Comparison of ENCODE assay signal across 10 mouse cellular contexts in the genomic region with DNA sequence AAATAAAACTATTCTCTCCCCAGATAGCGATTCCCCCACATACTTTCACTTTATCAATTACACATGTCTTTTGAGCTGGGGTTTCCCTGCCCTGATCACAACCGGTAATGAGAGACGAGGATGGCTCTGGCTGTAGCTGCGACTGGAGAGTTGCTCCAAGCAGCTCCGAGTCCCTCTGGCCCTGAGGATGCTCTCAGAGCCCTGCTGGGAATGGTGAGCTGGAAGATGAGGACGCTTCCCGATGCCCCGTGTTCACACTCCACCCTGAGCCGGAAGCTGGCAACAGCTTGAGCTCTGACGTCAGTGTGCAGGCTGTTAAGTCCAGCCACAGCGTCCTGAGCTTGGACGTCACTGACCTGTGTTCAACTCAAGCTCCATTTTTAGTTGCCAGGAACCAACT.
DNase-seq lines count a peak whose midpoint lies in the region; ATAC-seq lines count a peak whose summit lies in the region.
"Had no signal": no experiment of that assay in that cellular context is flagged by ENCODE, and none has a peak within 500 bp of the region (broad histone marks: within the 10 kb centered on the region; RNA-seq: fewer than 3 reads in every experiment).

No protein-coding gene starts in this region.

- H3K27me3 ChIP-seq in heart, embryonic 13.5 days (replicated peaks) = no peaks in the 10 kb centered on the region

- peak overlapping the region; percentile 49 for H3K4me2 ChIP-seq in heart, embryonic 13.5 days

- 31% methylated on average over 12 of the region's 12 CpGs for WGBS in heart, embryonic 13.5 days

- H3K27ac ChIP-seq in heart, embryonic 13.5 days (replicated peaks) = no peak overlapping the region
- H3K27ac ChIP-seq: heart, adult 2 months had no signal

- H3K9ac ChIP-seq in heart, embryonic 13.5 days = no peak overlapping the region

- peak overlapping the region; percentile 17 for H3K4me3 ChIP-seq in heart, embryonic 13.5 days
- H3K4me3 ChIP-seq: heart, adult 2 months had no signal

- 0 out of 2 replicates have a peak, but pooled peaks cover 5% of the 10 kb centered on the region for H3K4me1 ChIP-seq in heart, embryonic 13.5 days

- H3K36me3 ChIP-seq in heart, embryonic 13.5 days = no peaks in the 10 kb centered on the region

- H3K9me3 ChIP-seq in heart, embryonic 13.5 days = no peaks in the 10 kb centered on the region

- peak; percentile 21 for DNase-seq in embryo, embryonic 10 days (ENCODE audit: low spot score)
- no peak for DNase-seq in embryo, embryonic 9.5 days (ENCODE audit: extremely low spot score)
- DNase-seq in MN1 (ENCODE audit: low spot score) = peak; percentile 73
- peak; percentile 20 for DNase-seq in lung, postnatal 10 days
- no peak for DNase-seq in testis, postnatal 14 days (ENCODE audit: low spot score)
- DNase-seq in adrenal gland, postnatal 10 days = no peak
- no peak for DNase-seq in frontal cortex, postnatal 14 days (ENCODE audit: low spot score in 2 of 2)
- DNase-seq: adrenal gland, adult 8-10 months had no signal

- no peak for ATAC-seq in heart, embryonic 13.5 days (ENCODE audit: extremely low read depth, insufficient number of reproducible peaks, low FRiP score, low TSS enrichment)

Comparison
In these comparisons a context has a peak if more than half of its experiments do, and no peak if none do; other contexts are left out.
1. DNase-seq: peak in embryo, embryonic 10 days (single experiment), MN1 (single experiment) and lung, postnatal 10 days (single experiment); none in embryo, embryonic 9.5 days (single experiment), testis, postnatal 14 days (single experiment), adrenal gland, postnatal 10 days (single experiment) and frontal cortex, postnatal 14 days (0 of 2).